Mouse (Mus musculus) limb, embryonic 14.5 days (tissue): ENCODE measurements around the gene Furin. TPM values are rescaled to one million over a fixed set of nuclear protein-coding genes. Genes with fewer than 3 reads are reported as not detected.
"Not testable (repeated sequence)": the region's sequence is repeated elsewhere in the genome, so short reads cannot be mapped to it uniquely, and the experiment has no call there.

Source experiments
- ATAC-seq: fragments of 200-750 bp; cut with Nextera tagmentation; 2 replicates; pipeline ENCODE4 v1.8.0; 2017; ENCODE audit warnings: low read depth, moderate number of reproducible peaks, moderate TSS enrichment; ENCODE audit not compliant: low FRiP score
- DNase-seq: peaks from one replicate; pipeline ENCODE4 v3.0.0-alpha.2; 2015; ENCODE audit warnings: low spot score
- H3K27ac ChIP-seq: fragments of 300-500 bp; sonication (generic); replicated peaks from 2 replicates; pipeline ENCODE4 v1.5.1; 2014; ENCODE audit warnings: low read depth, mild to moderate bottlenecking, low read length, moderate library complexity, mixed read lengths
- H3K27me3 ChIP-seq: fragments of 300-500 bp; sonication (generic); 2 replicates; pipeline ENCODE4 v1.6.1; 2014; ENCODE audit warnings: low read length, mixed read lengths; ENCODE audit not compliant: control insufficient read depth, insufficient read depth
- H3K36me3 ChIP-seq: fragments of 300-500 bp; sonication (generic); 2 replicates; pipeline ENCODE4 v1.6.1; 2014; ENCODE audit warnings: mild to moderate bottlenecking, low read length, moderate library complexity, mixed read lengths; ENCODE audit not compliant: control insufficient read depth, insufficient read depth
- H3K4me1 ChIP-seq: fragments of 300-500 bp; sonication (generic); 2 replicates; pipeline ENCODE4 v1.6.1; 2014; ENCODE audit warnings: antibody characterized with exemption, low read length, mixed read lengths; ENCODE audit not compliant: control insufficient read depth, insufficient read depth
- H3K4me2 ChIP-seq: fragments of 300-500 bp; sonication (generic); replicated peaks from 2 replicates; pipeline ENCODE4 v1.6.1; 2014; ENCODE audit warnings: low read depth, mild to moderate bottlenecking, low read length, moderate library complexity; ENCODE audit not compliant: severe bottlenecking
- H3K4me3 ChIP-seq: fragments of 300-500 bp; sonication (generic); replicated peaks from 2 replicates; pipeline ENCODE4 v1.5.1; 2014; ENCODE audit warnings: low read length
- H3K9ac ChIP-seq: fragments of 300-500 bp; sonication (generic); 2 replicates; pipeline ENCODE4 v1.6.1; 2014; ENCODE audit warnings: mild to moderate bottlenecking, low read depth, low read length, moderate library complexity; ENCODE audit not compliant: severe bottlenecking
- H3K9me3 ChIP-seq: fragments of 300-500 bp; sonication (generic); 2 replicates; pipeline ENCODE4 v1.6.1; 2016; ENCODE audit warnings: low read length; ENCODE audit not compliant: control insufficient read depth
- POLR2A ChIP-seq: fragments of 200-500 bp; IDR thresholded peaks from 2 replicates; pipeline ENCODE4 v1.8.0; 2012; ENCODE audit warnings: inconsistent platforms, mild to moderate bottlenecking, moderate library complexity, borderline replicate concordance; ENCODE audit not compliant: insufficient read depth, insufficient read length; ENCODE audit errors: extremely low read depth
- WGBS: fragments of 180-500 bp; shearing (Covaris S2); extraction: QIAGEN DNeasy Blood & Tissue Kit; methylation state at CpG from one replicate; pipeline ENCODE4 v1.1.7; 2014; 5-methylcytosine and 5-hydroxymethylcytosine counted together
- polyA plus RNA-seq, 2 experiments: library from polyadenylated mRNA; depleted of rRNA in 1 of 2; stranded (reverse) in 1 of 2; unstranded in 1 of 2; fragments of >200 nt; fragmentation: Nextera tagmentation in 1 of 2; extraction: Ambion mirVana in 1 of 2; gene quantifications; 2 replicates each; pipeline versions ENCODE4 v1.2.1 to v1.2.3; 2012 to 2014

Furin gene
- polyA plus RNA-seq, 2 experiments, result 17.0 to 40.5 TPM

- Histone ChIP-seq H3K4me3 (peak overlapping the region; percentile 89), H3K9me3 (no peaks in the 10 kb centered on the region), H3K9ac (0 out of 2 replicates have a peak overlapping the region, but pooled peaks have one; percentile 97), H3K27ac (no peak overlapping the region), H3K4me2 (peak overlapping the region; percentile 87), H3K27me3 (no peaks in the 10 kb centered on the region), H3K36me3 (peaks cover 26% of the 10 kb centered on the region), H3K4me1 (peaks cover 24% of the 10 kb centered on the region)
- TF ChIP-seq POLR2A, result no peak
- no peak for ATAC-seq
- DNase-seq, result no peak
- 58% methylated on average over 6 of the region's 6 CpGs for WGBS
These were observed 4.7 kb downstream of the Furin start for GRCm38 (mm10) chr7:80400571-80400970.

GRCm38 (mm10) chr7:80400099-80400498 lies 5.1 kb downstream of the Furin start:
- no peaks in the 10 kb centered on the region for H3K27me3 ChIP-seq
- no peaks in the 10 kb centered on the region for H3K9me3 ChIP-seq
- ATAC-seq (no peak), DNase-seq (no peak)
- H3K27ac ChIP-seq, result no peak overlapping the region
- no peak overlapping the region for H3K4me3 ChIP-seq
- 0 out of 2 replicates have a peak overlapping the region, but pooled peaks have one; percentile 97 for H3K9ac ChIP-seq
- H3K4me1 ChIP-seq, result peaks cover 24% of the 10 kb centered on the region
- peaks cover 31% of the 10 kb centered on the region for H3K36me3 ChIP-seq
- H3K4me2 ChIP-seq, result peak overlapping the region; percentile 87; the same call in 1 of the 2 replicates
- 41% methylated on average over 5 of the region's 5 CpGs for WGBS
- no peak for TF ChIP-seq POLR2A

GRCm38 (mm10) chr7:80398654-80399444 lies 6.4 kb downstream of the Furin start:
- no peak overlapping the region for H3K27ac ChIP-seq

DNA sequence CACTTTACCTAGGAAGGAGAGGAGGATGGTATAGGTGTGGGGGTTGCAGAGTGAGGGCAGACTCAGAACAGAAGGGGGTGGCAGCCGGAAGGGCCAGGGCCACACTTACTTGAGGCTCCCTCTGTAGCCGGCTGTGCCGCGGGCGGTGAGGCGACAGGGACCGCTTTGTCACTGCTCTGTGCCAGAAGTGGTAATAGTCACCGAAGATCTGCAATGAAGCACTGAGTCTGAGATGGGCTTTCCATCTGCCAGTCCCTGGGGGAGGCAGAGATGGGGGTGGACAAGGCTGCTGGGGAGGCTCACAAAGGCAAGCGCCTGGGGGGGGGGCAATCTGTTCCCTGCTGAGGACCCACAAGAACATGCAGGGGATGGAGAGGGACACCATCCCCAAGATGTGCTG lies 7.2 kb downstream of the Furin start:
- peaks cover 49% of the 10 kb centered on the region for H3K36me3 ChIP-seq
- DNase-seq (no peak), ATAC-seq (no peak)
- H3K4me3 ChIP-seq, result no peak overlapping the region
- no peaks in the 10 kb centered on the region for H3K9me3 ChIP-seq
- H3K27ac ChIP-seq, result no peak overlapping the region
- H3K9ac ChIP-seq, result no peak overlapping the region
- no peak for TF ChIP-seq POLR2A
- peaks cover 21% of the 10 kb centered on the region for H3K4me1 ChIP-seq
- H3K27me3 ChIP-seq, result no peaks in the 10 kb centered on the region
- WGBS, result 95% methylated on average over 7 of the region's 9 CpGs
- no peak overlapping the region for H3K4me2 ChIP-seq

More at GRCm38 (mm10) chr7:80398654-80399444, 6.4 kb downstream of the Furin start:
- TF ChIP-seq POLR2A, result no peak
- no peaks in the 10 kb centered on the region for H3K9me3 ChIP-seq
- H3K36me3 ChIP-seq, result peaks cover 40% of the 10 kb centered on the region
- WGBS, result 75% methylated on average over 9 of the region's 9 CpGs
- no peak overlapping the region for H3K9ac ChIP-seq
- H3K4me1 ChIP-seq, result peaks cover 24% of the 10 kb centered on the region
- H3K4me3 ChIP-seq, result no peak overlapping the region
- H3K27me3 ChIP-seq, result no peaks in the 10 kb centered on the region
- no peak for ATAC-seq
- no peak overlapping the region for H3K4me2 ChIP-seq
- DNase-seq, result no peak

DNA sequence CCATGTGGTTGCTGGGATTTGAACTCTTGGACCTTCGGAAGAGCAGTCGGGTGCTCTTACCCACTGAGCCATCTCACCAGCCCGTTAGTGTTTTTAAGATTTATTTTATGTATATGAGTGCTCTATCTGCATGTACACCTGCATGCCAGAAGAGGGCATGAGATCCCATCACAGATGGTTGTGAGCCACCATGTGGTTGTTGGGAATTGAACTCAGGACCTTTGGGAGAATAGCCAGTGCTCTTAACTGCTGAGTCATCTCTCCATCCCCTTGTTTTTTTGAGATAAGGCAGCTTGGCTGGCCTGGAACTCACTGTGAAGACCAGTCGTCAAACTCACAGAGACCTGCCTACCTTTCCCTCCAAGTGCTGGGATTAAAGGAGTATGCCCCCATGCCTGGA lies 8.8 kb downstream of the Furin start:
- H3K27ac ChIP-seq, H3K4me2 ChIP-seq, H3K27me3 ChIP-seq, H3K9me3 ChIP-seq, DNase-seq, H3K4me3 ChIP-seq, H3K9ac ChIP-seq, ATAC-seq: not testable (repeated sequence)
- Histone ChIP-seq H3K36me3 (peaks cover 64% of the 10 kb centered on the region), H3K4me1 (peaks cover 20% of the 10 kb centered on the region)
- 89% methylated on average over 4 of the region's 4 CpGs for WGBS
